Mouse (Mus musculus): ENCODE data around the gene Olfr1380. TPM values are rescaled to one million over a fixed set of nuclear protein-coding genes. Genes with fewer than 3 reads are reported as not detected.
"Not testable (repeated sequence)": the region's sequence is repeated elsewhere in the genome, so short reads cannot be mapped to it uniquely, and the experiment has no call there.

The Olfr1380 gene
- not detected in 2 replicates for polyA plus RNA-seq (2014; fragmentation: Nextera tagmentation; extraction: Ambion mirVana)

DNA sequence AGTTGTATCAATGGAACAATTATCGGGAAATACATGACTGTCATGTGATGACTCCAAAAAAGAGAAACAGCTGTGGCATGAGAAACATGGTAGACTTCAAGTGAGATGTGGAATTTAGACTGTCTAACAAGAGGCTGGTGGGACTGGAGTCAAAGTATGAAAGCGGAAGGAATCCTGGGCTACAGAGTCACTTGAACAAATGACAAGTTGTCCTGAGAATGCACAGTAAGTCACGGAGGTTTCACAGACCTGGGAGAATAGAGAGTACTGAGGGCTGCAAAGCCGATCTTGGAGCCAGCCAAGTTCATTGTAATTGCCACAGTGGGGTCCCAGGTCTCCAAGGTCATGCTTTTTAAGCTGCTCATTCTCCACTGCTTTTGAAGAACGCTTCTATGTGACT is at the start of gene Olfr1380:
TSS of gene Olfr1380 (plus strand) at position 301 of the 400 bp plus-strand sequence.
- DNase-seq (ENCODE audit: low spot score); H3K27ac ChIP-seq (replicated peaks; ENCODE audit: low read depth, low read length); ATAC-seq (ENCODE audit: insufficient number of reproducible peaks, low FRiP score, low TSS enrichment, low read depth); H3K4me2 ChIP-seq (ENCODE audit: low read depth, severe bottlenecking); H3K4me3 ChIP-seq (ENCODE audit: low read depth, low read length); H3K4me1 ChIP-seq (ENCODE audit: control insufficient read depth, insufficient read depth, low read length); H3K9ac ChIP-seq (ENCODE audit: low read length); H3K9me3 ChIP-seq (ENCODE audit: control insufficient read depth, low read length); H3K27me3 ChIP-seq (ENCODE audit: control insufficient read depth, insufficient read depth, low read length); H3K36me3 ChIP-seq (ENCODE audit: control insufficient read depth, insufficient read depth, low read length): not testable (repeated sequence)
- WGBS: 65% methylated on average over 5 of the region's 5 CpGs

DNA sequence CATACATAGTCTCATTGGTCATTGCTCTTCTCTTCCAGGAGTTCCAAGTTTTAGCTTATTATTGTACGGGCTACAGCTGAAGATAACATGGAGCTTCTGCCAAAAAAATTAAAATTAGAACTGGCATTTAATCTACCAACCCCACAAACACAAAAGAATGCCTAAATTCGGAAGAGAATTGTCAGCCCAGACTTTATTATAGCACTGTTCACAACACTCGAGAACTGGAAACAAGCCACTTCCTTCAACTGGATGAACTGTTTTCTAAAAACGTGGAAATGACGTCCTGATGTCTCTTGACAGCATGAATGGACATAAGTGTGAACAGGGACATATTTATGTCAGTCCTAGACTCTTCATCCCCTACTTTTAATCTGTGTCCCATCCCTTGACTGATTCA is 38.6 kb upstream of the Olfr1380 start:
- 76% methylated on average over 5 of the region's 5 CpGs for WGBS
- no peak overlapping the region for H3K27ac ChIP-seq (replicated peaks; ENCODE audit: low read depth, low read length)
- no peaks in the 10 kb centered on the region for H3K27me3 ChIP-seq (ENCODE audit: control insufficient read depth, insufficient read depth, low read length)
- no peak overlapping the region for H3K4me2 ChIP-seq (ENCODE audit: low read depth, severe bottlenecking)
- no peaks in the 10 kb centered on the region for H3K36me3 ChIP-seq (ENCODE audit: control insufficient read depth, insufficient read depth, low read length)
- no peak overlapping the region for H3K4me3 ChIP-seq (ENCODE audit: low read depth, low read length)
- ATAC-seq (ENCODE audit: insufficient number of reproducible peaks, low FRiP score, low TSS enrichment, low read depth) (no peak), DNase-seq (ENCODE audit: low spot score) (no peak)
- H3K9me3 ChIP-seq (ENCODE audit: control insufficient read depth, low read length): no peaks in the 10 kb centered on the region
- no peaks in the 10 kb centered on the region for H3K4me1 ChIP-seq (ENCODE audit: control insufficient read depth, insufficient read depth, low read length)
- no peak overlapping the region for H3K9ac ChIP-seq (ENCODE audit: low read length)

DNA sequence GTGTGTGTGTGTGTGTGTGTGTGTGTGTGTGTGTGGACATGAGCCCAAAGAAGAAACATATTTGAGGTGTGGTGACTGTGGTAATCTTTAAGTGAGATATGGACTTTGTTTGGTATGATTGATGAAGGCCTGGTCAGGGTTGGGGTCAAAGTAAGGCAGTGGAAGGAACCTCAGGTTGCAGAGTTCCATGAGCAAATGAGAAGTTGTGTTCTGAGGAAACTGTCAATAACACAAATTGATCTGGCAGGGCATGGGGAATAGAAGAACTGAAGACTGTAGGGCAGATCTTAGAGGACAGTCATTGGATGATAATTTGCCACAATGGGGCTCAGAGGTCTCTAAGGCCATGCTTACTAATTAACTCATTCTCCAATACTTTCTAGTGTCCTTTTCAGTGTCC is 37.3 kb upstream of the Olfr1380 start, which contains the start of gene Olfr1383:
TSS of gene Olfr1383 (plus strand) at position 301 of the 400 bp plus-strand sequence.
- no peaks in the 10 kb centered on the region for H3K27me3 ChIP-seq (ENCODE audit: control insufficient read depth, insufficient read depth, low read length)
- no peak within 1 kb of the TSS for H3K9ac ChIP-seq (ENCODE audit: low read length)
- ATAC-seq (ENCODE audit: insufficient number of reproducible peaks, low FRiP score, low TSS enrichment, low read depth): no peak
- H3K36me3 ChIP-seq (ENCODE audit: control insufficient read depth, insufficient read depth, low read length): no peaks in the 10 kb centered on the region
- H3K4me2 ChIP-seq (ENCODE audit: low read depth, severe bottlenecking): no peak within 1 kb of the TSS
- H3K4me3 ChIP-seq (ENCODE audit: low read depth, low read length): no peak within 1 kb of the TSS
- DNase-seq (ENCODE audit: low spot score): no peak
- no peaks in the 10 kb centered on the region for H3K9me3 ChIP-seq (ENCODE audit: control insufficient read depth, low read length)
- no peak within 1 kb of the TSS for H3K27ac ChIP-seq (replicated peaks; ENCODE audit: low read depth, low read length)
- no peaks in the 10 kb centered on the region for H3K4me1 ChIP-seq (ENCODE audit: control insufficient read depth, insufficient read depth, low read length)

DNA sequence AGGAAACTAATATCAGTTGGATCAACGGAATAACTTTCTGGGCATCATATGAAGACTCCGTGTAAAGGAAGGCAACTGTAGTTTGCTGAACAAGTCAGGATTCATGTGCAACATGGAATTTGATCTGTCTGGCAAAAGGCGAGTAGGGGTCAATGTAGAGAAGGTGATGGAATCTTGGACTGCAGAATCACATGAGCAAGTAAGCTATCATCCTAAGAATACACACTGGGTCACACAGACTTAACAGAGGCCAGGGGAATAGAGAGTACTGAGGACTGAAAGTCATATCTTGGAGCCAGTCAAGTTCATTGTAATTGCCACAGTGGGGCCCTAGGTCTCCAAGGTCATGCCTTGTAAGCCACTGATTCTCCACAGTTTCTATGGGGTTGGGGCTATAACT is 28.7 kb upstream of the Olfr1380 start, which contains the start of gene Olfr1382:
TSS of gene Olfr1382 (plus strand) at position 301 of the 400 bp plus-strand sequence.
- WGBS: 83% methylated on average over 3 of the region's 3 CpGs
- Histone ChIP-seq H3K4me2 (ENCODE audit: low read depth, severe bottlenecking) (no peak within 1 kb of the TSS), H3K9me3 (ENCODE audit: control insufficient read depth, low read length) (no peaks in the 10 kb centered on the region), H3K27me3 (ENCODE audit: control insufficient read depth, insufficient read depth, low read length) (no peaks in the 10 kb centered on the region), H3K4me1 (ENCODE audit: control insufficient read depth, insufficient read depth, low read length) (no peaks in the 10 kb centered on the region), H3K36me3 (ENCODE audit: control insufficient read depth, insufficient read depth, low read length) (no peaks in the 10 kb centered on the region), H3K4me3 (ENCODE audit: low read depth, low read length) (no peak within 1 kb of the TSS), H3K9ac (ENCODE audit: low read length) (no peak within 1 kb of the TSS), H3K27ac (replicated peaks; ENCODE audit: low read depth, low read length) (no peak within 1 kb of the TSS)
- DNase-seq (ENCODE audit: low spot score): no peak
- ATAC-seq (ENCODE audit: insufficient number of reproducible peaks, low FRiP score, low TSS enrichment, low read depth): no peak

DNA sequence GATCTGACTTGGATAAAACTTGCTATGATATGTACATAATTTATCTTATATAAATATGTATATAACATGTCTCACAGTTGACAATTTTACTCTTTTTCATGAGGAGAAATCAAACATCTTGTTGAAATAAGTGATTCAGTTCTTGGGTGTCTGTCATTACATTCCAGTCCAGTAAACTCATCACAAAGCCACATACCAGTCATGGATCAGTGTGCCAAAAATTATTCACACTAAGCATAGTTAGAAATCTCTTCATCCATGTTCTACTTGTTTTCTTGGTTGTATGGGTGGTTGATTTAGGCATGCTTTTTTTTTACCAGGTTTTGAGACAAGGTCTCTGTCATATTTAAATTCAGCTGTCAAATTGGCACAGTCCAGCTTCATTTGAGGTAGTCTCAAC is 23.9 kb upstream of the Olfr1380 start:
- no peaks in the 10 kb centered on the region for H3K27me3 ChIP-seq (ENCODE audit: control insufficient read depth, insufficient read depth, low read length)
- no peak overlapping the region for H3K4me3 ChIP-seq (ENCODE audit: low read depth, low read length)
- ATAC-seq (ENCODE audit: insufficient number of reproducible peaks, low FRiP score, low TSS enrichment, low read depth) (no peak), DNase-seq (ENCODE audit: low spot score) (no peak)
- H3K9me3 ChIP-seq (ENCODE audit: control insufficient read depth, low read length): no peaks in the 10 kb centered on the region
- H3K27ac ChIP-seq (replicated peaks; ENCODE audit: low read depth, low read length): no peak overlapping the region
- no peaks in the 10 kb centered on the region for H3K4me1 ChIP-seq (ENCODE audit: control insufficient read depth, insufficient read depth, low read length)
- no peak overlapping the region for H3K9ac ChIP-seq (ENCODE audit: low read length)
- H3K36me3 ChIP-seq (ENCODE audit: control insufficient read depth, insufficient read depth, low read length): no peaks in the 10 kb centered on the region
- no peak overlapping the region for H3K4me2 ChIP-seq (ENCODE audit: low read depth, severe bottlenecking)

DNA sequence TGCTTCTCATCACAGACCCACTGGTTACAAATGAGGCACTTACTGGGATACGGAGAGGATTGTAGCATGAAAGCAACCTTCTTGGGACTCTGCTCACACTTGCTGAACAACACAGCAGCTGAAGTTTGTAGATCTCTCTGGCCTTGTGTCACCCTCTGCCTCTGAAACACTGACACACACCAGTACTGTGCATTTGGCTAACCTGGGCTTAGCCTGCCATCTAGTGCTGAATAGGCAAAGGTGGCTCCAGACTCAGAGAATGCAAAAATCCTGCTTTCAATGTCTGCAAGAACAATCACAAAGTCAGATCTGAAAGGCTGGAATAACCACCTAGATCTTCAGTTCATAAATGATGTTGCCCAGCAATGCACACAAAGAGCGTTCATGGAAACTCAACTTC is 20.0 kb upstream of the Olfr1380 start:
- 88% methylated on average over 2 of the region's 2 CpGs for WGBS
- H3K27me3 ChIP-seq (ENCODE audit: control insufficient read depth, insufficient read depth, low read length); H3K4me1 ChIP-seq (ENCODE audit: control insufficient read depth, insufficient read depth, low read length); H3K9ac ChIP-seq (ENCODE audit: low read length); H3K4me3 ChIP-seq (ENCODE audit: low read depth, low read length); ATAC-seq (ENCODE audit: insufficient number of reproducible peaks, low FRiP score, low TSS enrichment, low read depth); H3K4me2 ChIP-seq (ENCODE audit: low read depth, severe bottlenecking); H3K9me3 ChIP-seq (ENCODE audit: control insufficient read depth, low read length); H3K36me3 ChIP-seq (ENCODE audit: control insufficient read depth, insufficient read depth, low read length); H3K27ac ChIP-seq (replicated peaks; ENCODE audit: low read depth, low read length); DNase-seq (ENCODE audit: low spot score): not testable (repeated sequence)

DNA sequence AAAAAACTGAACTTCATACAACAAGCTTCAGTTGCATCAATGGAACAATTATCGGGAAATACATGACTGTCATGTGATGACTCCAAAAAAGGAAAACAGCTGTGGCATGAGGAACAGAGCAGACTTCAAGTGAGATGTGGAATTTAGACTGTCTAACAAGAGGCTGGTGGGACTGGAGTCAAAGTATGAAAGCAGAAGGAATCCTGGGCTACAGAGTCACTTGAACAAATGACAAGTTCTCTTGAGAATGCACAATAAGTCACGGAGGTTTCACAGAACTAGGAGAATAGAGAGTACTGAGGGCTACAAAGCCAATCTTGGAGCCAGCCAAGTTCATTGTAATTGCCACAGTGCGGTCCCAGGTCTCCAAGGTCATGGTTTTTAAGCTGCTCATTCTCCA is 13.5 kb upstream of the Olfr1380 start, which contains the start of gene Olfr1381:
TSS of gene Olfr1381 (plus strand) at position 301 of the 400 bp plus-strand sequence.
- not testable (repeated sequence) for H3K36me3 ChIP-seq (ENCODE audit: control insufficient read depth, insufficient read depth, low read length); H3K27me3 ChIP-seq (ENCODE audit: control insufficient read depth, insufficient read depth, low read length)

DNA sequence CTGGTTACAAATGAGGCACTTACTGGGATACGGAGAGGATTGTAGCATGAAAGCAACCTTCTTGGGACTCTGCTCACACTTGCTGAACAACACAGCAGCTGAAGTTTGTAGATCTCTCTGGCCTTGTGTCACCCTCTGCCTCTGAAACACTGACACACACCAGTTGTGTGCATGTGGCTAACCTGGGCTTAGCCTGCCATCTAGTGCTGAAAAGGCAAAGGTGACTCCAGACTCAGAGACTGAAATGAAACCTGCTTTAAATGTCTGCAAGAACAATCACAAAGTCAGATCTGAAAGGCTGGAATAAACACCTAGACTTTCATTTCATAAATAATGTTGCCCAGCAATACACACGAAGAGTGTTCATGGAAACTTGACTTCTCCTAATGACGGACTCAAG is 2.6 kb upstream of the Olfr1380 start:
- H3K9me3 ChIP-seq (ENCODE audit: control insufficient read depth, low read length); H3K9ac ChIP-seq (ENCODE audit: low read length); ATAC-seq (ENCODE audit: insufficient number of reproducible peaks, low FRiP score, low TSS enrichment, low read depth); H3K27ac ChIP-seq (replicated peaks; ENCODE audit: low read depth, low read length); H3K4me1 ChIP-seq (ENCODE audit: control insufficient read depth, insufficient read depth, low read length); DNase-seq (ENCODE audit: low spot score); H3K36me3 ChIP-seq (ENCODE audit: control insufficient read depth, insufficient read depth, low read length); H3K27me3 ChIP-seq (ENCODE audit: control insufficient read depth, insufficient read depth, low read length); H3K4me3 ChIP-seq (ENCODE audit: low read depth, low read length); H3K4me2 ChIP-seq (ENCODE audit: low read depth, severe bottlenecking): not testable (repeated sequence)
- 85% methylated on average over 3 of the region's 3 CpGs for WGBS

More for the DNA sequence above, 13.5 kb upstream of the Olfr1380 start, which contains the start of gene Olfr1381:
- H3K4me2 ChIP-seq (ENCODE audit: low read depth, severe bottlenecking); H3K4me3 ChIP-seq (ENCODE audit: low read depth, low read length); ATAC-seq (ENCODE audit: insufficient number of reproducible peaks, low FRiP score, low TSS enrichment, low read depth); H3K4me1 ChIP-seq (ENCODE audit: control insufficient read depth, insufficient read depth, low read length); H3K27ac ChIP-seq (replicated peaks; ENCODE audit: low read depth, low read length); DNase-seq (ENCODE audit: low spot score); H3K9ac ChIP-seq (ENCODE audit: low read length); H3K9me3 ChIP-seq (ENCODE audit: control insufficient read depth, low read length): not testable (repeated sequence)
- 84% methylated on average over 3 of the region's 3 CpGs for WGBS

DNA sequence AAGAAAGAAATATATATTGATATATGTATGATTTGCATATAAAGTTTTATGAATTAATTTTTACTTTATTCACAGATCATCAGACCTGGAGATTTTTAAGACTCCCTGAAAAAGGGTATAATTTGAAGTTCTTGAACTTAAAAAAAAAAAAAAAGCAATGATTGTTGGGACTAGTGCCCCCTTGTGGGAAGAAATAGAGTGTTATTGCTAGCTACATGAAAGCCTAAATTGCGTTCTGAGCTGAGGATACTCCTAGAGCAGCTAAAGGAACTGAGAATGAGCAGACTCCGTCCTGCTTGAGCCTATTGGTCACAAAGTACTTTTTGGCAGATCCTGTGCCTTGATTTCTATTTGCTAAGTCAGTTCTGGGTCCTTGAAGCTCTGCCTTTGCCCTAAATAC is 18.4 kb downstream of the Olfr1380 start:
- WGBS: 36% methylated on average over 2 of the region's 2 CpGs
- not testable (repeated sequence) for H3K36me3 ChIP-seq (ENCODE audit: control insufficient read depth, insufficient read depth, low read length); DNase-seq (ENCODE audit: low spot score); H3K27ac ChIP-seq (replicated peaks; ENCODE audit: low read depth, low read length); H3K9me3 ChIP-seq (ENCODE audit: control insufficient read depth, low read length); H3K4me1 ChIP-seq (ENCODE audit: control insufficient read depth, insufficient read depth, low read length); H3K4me3 ChIP-seq (ENCODE audit: low read depth, low read length); H3K4me2 ChIP-seq (ENCODE audit: low read depth, severe bottlenecking); ATAC-seq (ENCODE audit: insufficient number of reproducible peaks, low FRiP score, low TSS enrichment, low read depth); H3K27me3 ChIP-seq (ENCODE audit: control insufficient read depth, insufficient read depth, low read length); H3K9ac ChIP-seq (ENCODE audit: low read length)

Data from limb, embryonic 11.5 days (tissue).